9 mouse cellular contexts compared by ENCODE assay signal in genomic region chr1:59067976-59068375, GRCm38 (mm10). TPM values are rescaled to one million over a fixed set of nuclear protein-coding genes. Genes with fewer than 3 reads are reported as not detected.
A peak's percentile ranks its signal among the peaks of the same experiment; 100 is the strongest.
DNase-seq lines count a peak whose midpoint lies in the region; ATAC-seq and TF ChIP-seq lines count a peak whose summit lies in the region.
"Had no signal": no experiment of that assay in that cellular context is flagged by ENCODE, and none has a peak within 500 bp of the region (broad histone marks: within the 10 kb centered on the region; RNA-seq: fewer than 3 reads in every experiment).

No protein-coding gene starts in this region.

- no peak overlapping the region for H3ac ChIP-seq in C2C12 (ENCODE audit: control insufficient read depth, insufficient read length, low read depth)

- no peak overlapping the region for H3K9ac ChIP-seq in embryonic facial prominence, embryonic 11.5 days (replicated peaks; ENCODE audit: low read length)

- no peaks in the 10 kb centered on the region for H3K79me3 ChIP-seq in C2C12 (ENCODE audit: low read depth)

- H3K36me3 ChIP-seq in C2C12 (ENCODE audit: control insufficient read depth, insufficient read depth), result no peaks in the 10 kb centered on the region
- no peaks in the 10 kb centered on the region for H3K36me3 ChIP-seq in embryonic facial prominence, embryonic 11.5 days (replicated peaks; ENCODE audit: control insufficient read depth, insufficient read depth, low read depth, low read length)

- no peak overlapping the region for H3K4me2 ChIP-seq in embryonic facial prominence, embryonic 11.5 days (ENCODE audit: low read depth, low read length)

- peak; percentile 50 for TF ChIP-seq CTCF in C2C12 (IDR thresholded peaks at IDR 0.05; ENCODE audit: control insufficient read depth, insufficient read depth, insufficient read length)

- ATAC-seq in embryonic facial prominence, embryonic 11.5 days (replicated peaks; ENCODE audit: insufficient number of reproducible peaks, low FRiP score, low TSS enrichment, low read depth), result no peak

- peak; percentile 25 to 45 for DNase-seq in heart, postnatal 10 days
- no peak for DNase-seq in heart, adult 11 months
- peak; percentile 6 to 23 for DNase-seq in adrenal gland, adult 18-20 months (ENCODE audit: low spot score in 2 of 2)
- DNase-seq in embryonic facial prominence, embryonic 11.5 days (ENCODE audit: low spot score), result peak; percentile 66
- peak; percentile 25 to 32 for DNase-seq in left cerebral cortex, postnatal 14 days (ENCODE audit: low spot score in 2 of 2)
- peak; percentile 7 for DNase-seq in right cerebral cortex, postnatal 25 days
- DNase-seq in urinary bladder, postnatal 10 days (ENCODE audit: low spot score), result no peak

- no peak overlapping the region for H3K27ac ChIP-seq in embryonic facial prominence, embryonic 11.5 days (replicated peaks; ENCODE audit: low read depth, low read length)

- H3K79me2 ChIP-seq in C2C12 (ENCODE audit: control insufficient read depth, insufficient read depth), result no peaks in the 10 kb centered on the region

- no peak overlapping the region for H3K4me3 ChIP-seq in C2C12 (ENCODE audit: insufficient read depth, poor library complexity, severe bottlenecking)
- no peak overlapping the region for H3K4me3 ChIP-seq in embryonic facial prominence, embryonic 11.5 days (ENCODE audit: low read depth, low read length)

- intact Hi-C loops in heart, postnatal 10 days (cut with DNase I), result loop anchor here (1.0 to 2.0 kb wide), 2 partner anchors 75 to 170 kb away; no protein-coding TSS in a partner anchor
- intact Hi-C loops in left cerebral cortex, postnatal 14 days (cut with DNase I), result no loop called here

- H3K4me1 ChIP-seq in embryonic facial prominence, embryonic 11.5 days (ENCODE audit: control insufficient read depth, insufficient read depth, low read length), result no peaks in the 10 kb centered on the region

- no peaks in the 10 kb centered on the region for H3K9me3 ChIP-seq in embryonic facial prominence, embryonic 11.5 days (replicated peaks; ENCODE audit: control insufficient read depth, low read length)

- WGBS in embryonic facial prominence, embryonic 11.5 days, result 9% methylated on average over 3 of the region's 3 CpGs

- peaks cover 18% of the 10 kb centered on the region for H3K27me3 ChIP-seq in C2C12 (ENCODE audit: control insufficient read depth, insufficient read depth, insufficient read length)
- H3K27me3 ChIP-seq in embryonic facial prominence, embryonic 11.5 days (ENCODE audit: control insufficient read depth, insufficient read depth, low read length), result no peaks in the 10 kb centered on the region

TF ChIP-seq in C2C12, 6 proteins besides CTCF, POLR2A, EP300 and RAD21:
- TF ChIP-seq USF1 (IDR thresholded peaks at IDR 0.05; ENCODE audit: low read depth) (no peak), MYOG (IDR thresholded peaks at IDR 0.05; ENCODE audit: control insufficient read depth, extremely low read depth, insufficient read length) (no peak), FOSL1 (IDR thresholded peaks at IDR 0.05; ENCODE audit: insufficient read depth, low read length, poor library complexity, severe bottlenecking) (no peak), MYOD1 (IDR thresholded peaks at IDR 0.05; ENCODE audit: control insufficient read depth, insufficient read length, low read depth) (no peak), MAX (IDR thresholded peaks at IDR 0.05) (no peak), CEBPB (IDR thresholded peaks at IDR 0.05; ENCODE audit: low read depth) (no peak)

RNA-seq across cellular contexts. Expression of gene C2cd6, which starts 26.7 kb away (rescaled TPM):
- total RNA-seq in heart, postnatal 10 days (2021), result not detected
- polyA plus RNA-seq in C2C12 (2012; fragmentation: generic; extraction: Trizol), result not detected
- total RNA-seq in adrenal gland, adult 18-20 months (2021), result not detected
- polyA plus RNA-seq in embryonic facial prominence, embryonic 11.5 days (2014; fragmentation: Nextera tagmentation; extraction: Ambion mirVana), result not detected in 2 replicates
- not detected for total RNA-seq in left cerebral cortex, postnatal 14 days (2021)
- polyA plus RNA-seq: large intestine, adult 2 months had no signal

RNA-seq across cellular contexts. Expression of gene Tmem237, which starts 52.2 kb away (rescaled TPM):
- total RNA-seq in heart, postnatal 10 days (2021), result 1 to 10 TPM; 4.3 to 6.2 TPM
- polyA plus RNA-seq in C2C12 (2012; fragmentation: generic; extraction: Trizol), result 19.8 TPM
- 10 to 100 TPM; 15.9 to 16.2 TPM for total RNA-seq in adrenal gland, adult 18-20 months (2021)
- polyA plus RNA-seq in embryonic facial prominence, embryonic 11.5 days (2014; fragmentation: Nextera tagmentation; extraction: Ambion mirVana), result 38.9 and 44.1 TPM in 2 replicates
- 10 to 100 TPM; 30.1 to 33.6 TPM for total RNA-seq in left cerebral cortex, postnatal 14 days (2021)

Comparison
In these comparisons a context has a peak if more than half of its experiments do, and no peak if none do; other contexts are left out.
1. DNase-seq: peak in heart, postnatal 10 days (2 of 2), adrenal gland, adult 18-20 months (2 of 2), embryonic facial prominence, embryonic 11.5 days (single experiment), left cerebral cortex, postnatal 14 days (2 of 2) and right cerebral cortex, postnatal 25 days (single experiment); none in heart, adult 11 months (single experiment) and urinary bladder, postnatal 10 days (single experiment).